Mouse (Mus musculus) kidney, adult 2 months (tissue): ENCODE data around the gene Sept4. TPM values are rescaled to one million over a fixed set of nuclear protein-coding genes. Genes with fewer than 3 reads are reported as not detected.

ENCODE experiments used
- DNase-seq: peaks from one replicate; pipeline ENCODE4 v3.0.0; 2021
- H3K27ac ChIP-seq: fragments of 200-500 bp; 2 replicates; pipeline ENCODE4 v1.5.1; 2012; ENCODE audit warnings: low read depth, low read length, control low read depth, inconsistent platforms; ENCODE audit not compliant: insufficient read depth
- H3K27me3 ChIP-seq: fragments of 200-500 bp; replicated peaks from 2 replicates; pipeline ENCODE4 v1.6.1; 2012; ENCODE audit warnings: mild to moderate bottlenecking, moderate library complexity, low read length, inconsistent platforms; ENCODE audit not compliant: control insufficient read depth, insufficient read depth
- H3K36me3 ChIP-seq: fragments of 200-500 bp; 2 replicates; pipeline ENCODE4 v1.6.1; 2012; ENCODE audit warnings: mild to moderate bottlenecking, moderate library complexity, low read length, inconsistent platforms; ENCODE audit not compliant: control insufficient read depth, insufficient read depth
- H3K4me1 ChIP-seq: fragments of 200-500 bp; 2 replicates; pipeline ENCODE4 v1.6.1; 2011; ENCODE audit warnings: low read length; ENCODE audit not compliant: control insufficient read depth, insufficient read depth
- H3K4me3 ChIP-seq: fragments of 200-500 bp; 2 replicates; pipeline ENCODE4 v1.5.1; 2011; ENCODE audit warnings: mild to moderate bottlenecking, low read depth, low read length, control low read depth; ENCODE audit not compliant: insufficient read depth
- CTCF ChIP-seq: fragments of 200-500 bp; conservative IDR thresholded peaks from 2 replicates; pipeline ENCODE4 v1.5.1; 2011; ENCODE audit warnings: low read depth, mild to moderate bottlenecking, control low read depth, low read length, moderate library complexity, mixed read lengths; ENCODE audit not compliant: insufficient read depth, insufficient read length
- POLR2A ChIP-seq: fragments of 200-500 bp; IDR thresholded peaks from one replicate; pipeline ENCODE4 v1.6.1; 2011; ENCODE audit warnings: low read depth, low read length, control low read depth
- WGBS: fragments of 180-500 bp; shearing (Covaris S2); methylation state at CpG from one replicate; pipeline ENCODE4 v1.1.7; 2018; 5-methylcytosine and 5-hydroxymethylcytosine counted together
- polyA plus RNA-seq: library from polyadenylated mRNA; depleted of rRNA; stranded (reverse); fragments of >200 nt; gene quantifications from 2 replicates; pipeline ENCODE4 v1.2.3, GENCODE M21; 2012

Sept4 gene
- polyA plus RNA-seq, 1 experiment, result 43.1 TPM

DNA sequence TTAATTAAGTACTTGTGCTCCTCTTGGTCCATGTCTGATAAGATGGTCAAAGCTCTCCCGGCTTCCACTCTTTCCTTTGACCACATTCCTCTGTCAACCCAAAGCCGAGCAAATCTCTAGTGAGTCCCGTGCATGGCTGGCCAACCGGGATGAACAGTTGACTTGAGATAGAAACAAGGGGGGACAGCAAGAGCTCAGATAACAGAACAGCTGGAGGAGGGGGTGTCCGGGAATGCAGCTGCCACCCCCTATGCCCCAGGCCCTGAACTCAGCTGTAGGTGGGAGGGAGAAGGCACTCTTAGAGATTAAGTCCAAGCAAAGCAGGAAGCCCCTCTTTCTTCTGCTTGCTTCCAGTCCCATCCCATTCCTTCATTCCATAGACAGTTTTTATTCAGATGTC is 2.0 kb downstream of the Sept4 start:
- DNase-seq, result no peak

DNA sequence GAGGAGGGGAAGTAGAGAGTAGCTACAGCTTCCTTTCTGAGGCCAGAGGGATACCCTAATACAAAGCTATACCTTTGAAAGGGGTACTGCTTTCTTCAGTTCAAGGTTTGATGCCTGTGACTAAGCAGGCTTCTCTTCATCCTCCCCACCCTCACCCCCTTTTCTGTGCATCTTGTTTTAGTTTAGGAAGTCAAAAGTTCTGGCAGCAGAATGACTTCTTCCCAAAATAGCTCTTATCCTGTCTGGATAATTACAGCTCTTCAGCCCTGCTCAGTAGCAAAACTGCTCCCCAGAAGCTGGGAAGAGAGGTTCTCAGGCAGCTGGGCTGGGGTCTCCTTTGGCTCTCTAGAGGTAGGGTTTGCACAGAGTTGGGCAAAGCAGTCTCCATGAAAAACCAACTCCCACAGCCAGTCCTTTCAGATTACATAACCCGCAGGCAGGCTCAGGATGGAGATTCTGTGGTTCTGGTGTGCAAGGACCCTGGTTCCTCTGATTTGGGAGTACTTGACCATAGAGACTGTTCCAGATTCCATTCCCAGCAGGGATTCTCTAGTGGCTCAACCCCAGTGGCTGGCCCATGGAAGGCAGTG is 2.8 kb downstream of the Sept4 start:
- no peak for DNase-seq
- Histone ChIP-seq H3K27me3 (no peaks in the 10 kb centered on the region), H3K4me3 (no peak overlapping the region), H3K4me1 (no peaks in the 10 kb centered on the region), H3K27ac (no peak overlapping the region), H3K36me3 (no peaks in the 10 kb centered on the region)
- no peak for TF ChIP-seq POLR2A
- no peak for TF ChIP-seq CTCF
- 94% methylated on average over 1 of the region's 1 CpGs for WGBS

More for the DNA sequence above, 2.0 kb downstream of the Sept4 start:
- Histone ChIP-seq H3K36me3 (no peaks in the 10 kb centered on the region), H3K4me3 (no peak overlapping the region), H3K27ac (no peak overlapping the region), H3K27me3 (no peaks in the 10 kb centered on the region), H3K4me1 (no peaks in the 10 kb centered on the region)
- TF ChIP-seq POLR2A (no peak), CTCF (no peak)
- 43% methylated on average over 5 of the region's 5 CpGs for WGBS

DNA sequence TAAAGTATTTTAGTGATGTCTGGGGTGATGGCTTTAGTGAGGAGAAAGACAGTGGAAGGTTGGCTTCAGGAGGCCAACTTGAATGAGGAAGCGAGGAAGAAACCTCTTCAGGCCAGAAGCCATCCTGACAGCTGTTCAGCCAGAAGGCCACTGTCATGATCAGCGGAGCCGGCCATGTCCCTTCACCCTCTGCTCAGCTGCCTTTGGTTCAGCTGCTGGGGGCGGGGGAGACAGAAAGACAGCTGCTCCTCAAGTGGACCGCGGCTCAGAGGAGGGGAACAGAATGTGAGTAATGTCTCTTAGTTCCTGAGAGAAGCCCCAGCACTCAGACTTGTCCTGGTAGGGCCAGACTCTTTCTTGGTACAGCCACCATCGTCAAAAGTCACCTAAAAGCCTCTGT is 5.0 kb downstream of the Sept4 start:
- Histone ChIP-seq H3K4me1 (no peaks in the 10 kb centered on the region; the same call in 1 of the 2 replicates), H3K4me3 (no peak overlapping the region), H3K36me3 (no peaks in the 10 kb centered on the region), H3K27ac (no peak overlapping the region), H3K27me3 (no peaks in the 10 kb centered on the region)
- WGBS, result 77% methylated on average over 7 of the region's 7 CpGs
- no peak for DNase-seq
- TF ChIP-seq CTCF (no peak), POLR2A (no peak)

DNA sequence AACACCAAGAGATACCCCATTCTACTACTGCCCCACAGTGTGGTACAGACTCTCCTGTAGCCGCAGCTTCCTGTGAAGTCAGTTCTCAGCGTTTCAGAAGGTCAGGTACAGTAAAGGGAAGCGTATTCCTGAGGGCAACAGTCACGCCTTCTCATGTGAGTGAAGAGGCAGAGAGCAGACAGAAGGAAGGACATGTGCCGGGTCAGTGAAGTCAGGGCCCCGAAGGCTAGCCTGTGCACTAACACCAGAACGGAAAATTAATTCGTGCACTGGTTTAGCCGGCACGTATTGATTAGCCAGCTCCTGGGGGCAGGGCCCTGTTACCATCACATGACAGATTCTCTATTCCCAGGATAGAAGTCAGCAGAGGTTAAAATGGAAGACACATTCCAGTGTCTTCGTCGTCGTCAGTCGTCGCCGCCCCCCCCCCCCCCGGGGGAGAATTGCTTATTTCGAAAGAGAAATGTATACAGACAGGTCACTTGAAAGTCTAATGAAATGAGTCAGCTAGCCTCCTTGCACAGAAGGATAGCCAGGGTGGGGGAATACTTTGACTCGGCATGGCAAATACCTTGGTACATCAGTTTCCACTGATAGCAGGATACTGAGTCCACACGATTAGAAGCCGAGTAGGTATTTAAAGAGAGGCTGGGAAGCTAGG is 5.9 kb downstream of the Sept4 start:
- Histone ChIP-seq H3K4me1 (peaks cover under 1% of the 10 kb centered on the region; the same call in 1 of the 2 replicates), H3K36me3 (no peaks in the 10 kb centered on the region), H3K27me3 (no peaks in the 10 kb centered on the region), H3K27ac (no peak overlapping the region), H3K4me3 (no peak overlapping the region)
- no peak for DNase-seq
- TF ChIP-seq POLR2A (no peak), CTCF (no peak)
- 57% methylated on average over 21 of the region's 21 CpGs for WGBS

DNA sequence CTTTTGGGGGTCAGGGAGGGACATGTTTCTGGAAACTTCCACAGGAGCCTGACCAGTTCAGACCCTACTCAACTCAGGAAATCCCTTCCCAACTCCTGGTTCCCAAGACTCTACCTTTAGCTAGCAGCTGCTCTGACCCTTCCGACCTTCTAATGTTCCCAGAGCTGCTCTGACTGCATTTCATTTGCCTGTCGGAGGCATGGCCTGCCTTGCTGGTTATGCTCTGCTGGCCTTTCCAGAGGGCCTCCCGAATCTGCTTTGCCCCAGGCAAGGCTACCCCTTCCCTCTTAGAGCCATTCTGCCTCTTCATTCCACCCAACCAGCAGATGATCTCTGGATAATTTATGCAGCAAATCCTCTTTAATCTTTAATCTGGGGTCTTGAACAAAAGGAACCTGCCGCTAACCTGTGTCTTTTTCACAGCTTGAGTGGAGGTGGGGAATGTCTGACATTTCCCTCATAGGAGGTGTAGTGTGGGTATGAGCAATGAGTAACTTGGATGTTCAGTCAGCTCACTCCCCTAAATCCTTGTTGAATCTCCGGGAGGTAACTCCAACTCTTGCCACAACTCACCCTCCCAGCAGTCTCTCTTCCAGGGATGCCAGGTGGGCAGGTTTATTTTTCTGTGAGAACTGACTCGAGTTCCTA is 9.0 kb downstream of the Sept4 start:
- Histone ChIP-seq H3K4me1 (peaks cover 2% of the 10 kb centered on the region; the same call in 1 of the 2 replicates), H3K27me3 (no peaks in the 10 kb centered on the region), H3K4me3 (no peak overlapping the region), H3K27ac (peak overlapping the region; percentile 6), H3K36me3 (no peaks in the 10 kb centered on the region)
- 18% methylated on average over 6 of the region's 6 CpGs for WGBS
- peak; percentile 56 for DNase-seq
- no peak for TF ChIP-seq POLR2A
- TF ChIP-seq CTCF, result no peak

DNA sequence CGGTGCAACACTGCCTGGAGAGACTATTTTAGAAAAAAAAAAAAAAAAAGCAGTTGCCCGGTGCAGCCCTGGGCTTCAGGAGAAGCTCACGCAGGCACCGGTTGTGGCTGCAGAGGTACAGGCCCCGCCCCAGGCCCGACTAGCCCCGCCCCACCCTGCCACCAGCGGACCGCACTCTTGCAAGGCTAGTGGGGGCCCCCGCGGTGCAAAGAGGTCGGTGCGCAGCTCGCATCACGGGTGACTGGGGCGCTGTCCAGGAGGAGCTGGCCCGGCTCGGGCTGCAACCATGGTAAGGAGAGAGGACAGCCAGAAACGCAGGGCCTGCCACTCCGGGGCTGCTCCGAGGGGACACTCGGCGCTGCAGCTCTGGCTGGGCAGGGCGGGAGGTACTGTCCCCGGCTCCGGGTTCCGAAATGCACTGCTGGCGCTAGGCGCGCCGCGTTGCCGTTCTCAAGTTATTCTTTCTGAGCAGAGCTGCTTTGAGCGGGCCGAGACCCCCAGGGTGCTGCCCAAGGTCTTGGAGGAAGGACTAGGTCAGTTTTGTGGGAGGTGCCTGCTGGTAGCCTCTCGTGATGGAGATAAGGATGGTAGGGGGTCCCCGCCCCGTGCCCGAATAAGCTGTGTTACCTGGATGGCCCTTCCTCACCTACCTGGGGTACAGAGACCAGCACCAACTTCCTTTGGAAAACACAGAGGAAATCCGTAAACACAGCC is 9.7 kb downstream of the Sept4 start:
- Histone ChIP-seq H3K4me1 (peaks cover 2% of the 10 kb centered on the region; the same call in 1 of the 2 replicates), H3K4me3 (peak overlapping the region; percentile 59)
- peak; percentile 80 for DNase-seq

More for the DNA sequence above, 9.7 kb downstream of the Sept4 start:
- H3K27ac ChIP-seq, result peak overlapping the region; percentile 65
- 1% methylated on average over 40 of the region's 40 CpGs for WGBS
- H3K27me3 ChIP-seq, result no peaks in the 10 kb centered on the region
- TF ChIP-seq POLR2A, result no peak
- TF ChIP-seq CTCF, result no peak
- no peaks in the 10 kb centered on the region for H3K36me3 ChIP-seq
